Mouse (Mus musculus) layer of hippocampus, postnatal 36 days (tissue): ENCODE data around the gene Zfyve28. TPM values are rescaled to one million over a fixed set of nuclear protein-coding genes. Genes with fewer than 3 reads are reported as not detected.

Source experiments
- DNase-seq, 2 experiments: peaks; one replicate each; pipeline ENCODE4 v3.0.0; 2022
- total RNA-seq, 2 experiments: library from RNA; stranded (reverse); gene quantifications; 2 replicates each; pipeline ENCODE4 v1.2.3; 2021

Gene Zfyve28
- total RNA-seq, 2 experiments from 2014 or later = 32.0 to 33.1 TPM

GRCm38 (mm10) chr5:34202006-34202405 lies 86.2 kb downstream of the Zfyve28 start:
- DNase-seq = no peak

GRCm38 (mm10) chr5:34201396-34201795 lies 86.9 kb downstream of the Zfyve28 start:
- DNase-seq = no peak

GRCm38 (mm10) chr5:34198615-34199014 lies 89.6 kb downstream of the Zfyve28 start:
- no peak for DNase-seq

- peak in 1 of 2 experiments; percentile 44 for DNase-seq
Observed at GRCm38 (mm10) chr5:34197243-34197642, 91.0 kb downstream of the Zfyve28 start.

- DNase-seq = no peak
Observed at GRCm38 (mm10) chr5:34196423-34196822, 91.8 kb downstream of the Zfyve28 start.

- no peak for DNase-seq
Observed at GRCm38 (mm10) chr5:34195786-34196185, 92.5 kb downstream of the Zfyve28 start.

- no peak for DNase-seq
Observed at GRCm38 (mm10) chr5:34194975-34195662, 93.1 kb downstream of the Zfyve28 start.

GRCm38 (mm10) chr5:34194426-34194825 lies 93.8 kb downstream of the Zfyve28 start:
- no peak for DNase-seq

- no peak for DNase-seq
Observed at GRCm38 (mm10) chr5:34191843-34192242, 96.4 kb downstream of the Zfyve28 start.

GRCm38 (mm10) chr5:34191021-34191420 lies 97.2 kb downstream of the Zfyve28 start:
- DNase-seq = no peak

GRCm38 (mm10) chr5:34189521-34189920 lies 98.7 kb downstream of the Zfyve28 start:
- DNase-seq = no peak

- DNase-seq = no peak
Observed at GRCm38 (mm10) chr5:34188856-34189255, 99.4 kb downstream of the Zfyve28 start.

- DNase-seq = peak; percentile 99
Observed at GRCm38 (mm10) chr5:34187601-34188316, 100.5 kb downstream of the Zfyve28 start, which contains the start of gene Mxd4. Mxd4 (minus strand) TSS chr5:34187720.

GRCm38 (mm10) chr5:34186961-34187391 lies 101.3 kb downstream of the Zfyve28 start:
- DNase-seq = peak in 1 of 2 experiments; percentile 47

GRCm38 (mm10) chr5:34186391-34186790 lies 101.9 kb downstream of the Zfyve28 start:
- DNase-seq = peak in 1 of 2 experiments; percentile 11

- DNase-seq = peak in 1 of 2 experiments; percentile 3
Observed at GRCm38 (mm10) chr5:34185791-34186190, 102.5 kb downstream of the Zfyve28 start.

GRCm38 (mm10) chr5:34185051-34185580 lies 103.1 kb downstream of the Zfyve28 start:
- peak in 1 of 2 experiments; percentile 1 for DNase-seq

- peak in 1 of 2 experiments; percentile 3 for DNase-seq
Observed at GRCm38 (mm10) chr5:34183976-34184375, 104.3 kb downstream of the Zfyve28 start.

- peak; percentile 7 to 24 for DNase-seq
Observed at GRCm38 (mm10) chr5:34183156-34183880, 104.9 kb downstream of the Zfyve28 start.

GRCm38 (mm10) chr5:34182486-34182885 lies 105.8 kb downstream of the Zfyve28 start:
- DNase-seq = peak; percentile 0 to 2

GRCm38 (mm10) chr5:34177821-34178220 lies 110.4 kb downstream of the Zfyve28 start:
- peak in 1 of 2 experiments; percentile 1 for DNase-seq

GRCm38 (mm10) chr5:34177091-34177490 lies 111.2 kb downstream of the Zfyve28 start:
- peak in 1 of 2 experiments; percentile 2 for DNase-seq

GRCm38 (mm10) chr5:34176691-34177090 lies 111.6 kb downstream of the Zfyve28 start:
- DNase-seq = peak in 1 of 2 experiments; percentile 2
